Mouse (Mus musculus) cerebellum, adult 9-10 months (tissue): ENCODE measurements around the gene Cdk5r1.
A peak's percentile ranks its signal among the peaks of the same experiment; 100 is the strongest.

ENCODE experiments used
- DNase-seq: peaks from one replicate; pipeline ENCODE4 v3.0.0; 2022

Cdk5r1 gene

GRCm38 (mm10) chr11:80481409-80482050 is 4.7 kb downstream of the Cdk5r1 start:
- DNase-seq: peak; percentile 55

GRCm38 (mm10) chr11:80482347-80482746 is 5.5 kb downstream of the Cdk5r1 start:
- DNase-seq: peak; percentile 55

- DNase-seq: peak; percentile 73
Observed at GRCm38 (mm10) chr11:80482921-80483320, 6.1 kb downstream of the Cdk5r1 start.

- peak; percentile 69 for DNase-seq
Observed at GRCm38 (mm10) chr11:80483536-80484067, 6.8 kb downstream of the Cdk5r1 start.

GRCm38 (mm10) chr11:80484191-80484791 is 7.5 kb downstream of the Cdk5r1 start:
- peak; percentile 97 for DNase-seq

- DNase-seq: no peak
Observed at GRCm38 (mm10) chr11:80485120-80485551, 8.3 kb downstream of the Cdk5r1 start.

- DNase-seq: peak; percentile 59
Observed at GRCm38 (mm10) chr11:80485622-80486206, 8.9 kb downstream of the Cdk5r1 start.

- no peak for DNase-seq
Observed at GRCm38 (mm10) chr11:80487904-80488587, 11.2 kb downstream of the Cdk5r1 start.

- DNase-seq: peak; percentile 52
Observed at GRCm38 (mm10) chr11:80489172-80489881, 12.5 kb downstream of the Cdk5r1 start.

GRCm38 (mm10) chr11:80489882-80490196 is 13.0 kb downstream of the Cdk5r1 start:
- DNase-seq: no peak

- DNase-seq: no peak
Observed at GRCm38 (mm10) chr11:80490831-80491230, 14.0 kb downstream of the Cdk5r1 start.

GRCm38 (mm10) chr11:80493186-80493585 is 16.4 kb downstream of the Cdk5r1 start:
- no peak for DNase-seq

GRCm38 (mm10) chr11:80494852-80495251 is 18.0 kb downstream of the Cdk5r1 start:
- DNase-seq: no peak

- no peak for DNase-seq
Observed at GRCm38 (mm10) chr11:80495972-80496371, 19.1 kb downstream of the Cdk5r1 start.

GRCm38 (mm10) chr11:80496640-80497039 is 19.8 kb downstream of the Cdk5r1 start:
- no peak for DNase-seq

- no peak for DNase-seq
Observed at GRCm38 (mm10) chr11:80497225-80497919, 20.5 kb downstream of the Cdk5r1 start.

GRCm38 (mm10) chr11:80498328-80499070 is 21.7 kb downstream of the Cdk5r1 start:
- no peak for DNase-seq

- DNase-seq: no peak
Observed at GRCm38 (mm10) chr11:80499550-80499952, 22.7 kb downstream of the Cdk5r1 start.

- no peak for DNase-seq
Observed at GRCm38 (mm10) chr11:80503281-80503680, 26.5 kb downstream of the Cdk5r1 start.

- DNase-seq: peak; percentile 44
Observed at GRCm38 (mm10) chr11:80503726-80504452, 27.1 kb downstream of the Cdk5r1 start.
